Mouse (Mus musculus): Measurements from ENCODE around the gene Nufip2. TPM values are rescaled to one million over a fixed set of nuclear protein-coding genes. Genes with fewer than 3 reads are reported as not detected.
A peak's percentile ranks its signal among the peaks of the same experiment; 100 is the strongest.

The Nufip2 gene
- polyA plus RNA-seq, 1 experiment from 2014 or later, result 5.7 TPM

DNA sequence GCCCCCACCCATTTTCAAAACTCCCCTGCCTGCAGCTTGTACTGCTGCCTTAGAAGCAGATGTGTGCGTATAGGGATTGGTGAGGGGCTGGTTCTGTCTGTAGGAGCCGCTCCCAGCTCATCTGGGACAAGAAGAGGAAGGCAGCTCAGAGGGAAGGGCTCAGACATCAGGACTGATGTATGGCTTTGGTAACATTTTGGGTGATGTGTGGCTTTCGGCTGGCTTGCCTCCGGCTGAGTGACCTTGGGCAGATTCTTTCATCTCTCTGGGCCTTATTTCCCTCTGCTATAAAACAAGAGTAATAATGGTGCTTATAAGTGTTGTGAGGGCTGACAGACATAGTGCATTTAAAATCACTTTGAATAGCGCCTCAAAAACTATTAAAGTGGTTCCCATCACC is 103.6 kb downstream of the Nufip2 start:
- ATAC-seq (replicated peaks; ENCODE audit: low FRiP score), result no peak
- Histone ChIP-seq H3K27me3 (ENCODE audit: control insufficient read depth, insufficient read depth, low read length) (no peaks in the 10 kb centered on the region), H3K27ac (ENCODE audit: low read depth, low read length) (no peak overlapping the region), H3K9me3 (ENCODE audit: control insufficient read depth, low read length) (no peaks in the 10 kb centered on the region), H3K4me1 (replicated peaks; ENCODE audit: control insufficient read depth, insufficient read depth, low read length) (peaks cover 13% of the 10 kb centered on the region), H3K36me3 (ENCODE audit: control insufficient read depth, insufficient read depth, low read length) (no peaks in the 10 kb centered on the region), H3K9ac (ENCODE audit: low read length) (no peak overlapping the region), H3K4me2 (ENCODE audit: low read depth, low read length, severe bottlenecking) (no peak overlapping the region), H3K4me3 (ENCODE audit: low read depth, low read length) (no peak overlapping the region)
- DNase-seq (ENCODE audit: low spot score), result no peak
- 93% methylated on average over 5 of the region's 5 CpGs for WGBS

DNA sequence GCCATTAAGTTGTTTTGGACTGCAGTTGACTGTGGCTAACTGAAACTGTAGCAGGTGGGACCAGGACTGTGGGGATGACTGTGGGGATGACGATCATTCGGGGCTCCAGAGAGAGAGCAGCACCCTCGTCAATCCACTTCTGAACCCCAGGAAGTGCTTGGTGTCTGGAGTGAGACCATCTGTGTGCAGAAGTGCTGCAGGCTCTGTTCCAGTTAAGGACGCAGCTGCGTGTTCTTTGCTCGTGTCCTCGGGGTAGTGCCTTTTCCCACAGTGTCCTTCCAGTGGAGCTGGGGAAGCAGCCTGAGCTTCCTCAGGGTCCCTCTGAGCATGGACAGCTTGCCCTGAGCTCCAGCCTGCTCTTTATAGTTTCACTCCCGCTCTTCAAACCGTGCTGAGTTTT is 104.3 kb downstream of the Nufip2 start:
- Histone ChIP-seq H3K9ac (ENCODE audit: low read length) (no peak overlapping the region), H3K27ac (ENCODE audit: low read depth, low read length) (no peak overlapping the region), H3K4me3 (ENCODE audit: low read depth, low read length) (no peak overlapping the region), H3K4me1 (replicated peaks; ENCODE audit: control insufficient read depth, insufficient read depth, low read length) (peaks cover 12% of the 10 kb centered on the region), H3K27me3 (ENCODE audit: control insufficient read depth, insufficient read depth, low read length) (no peaks in the 10 kb centered on the region), H3K4me2 (ENCODE audit: low read depth, low read length, severe bottlenecking) (no peak overlapping the region), H3K9me3 (ENCODE audit: control insufficient read depth, low read length) (no peaks in the 10 kb centered on the region), H3K36me3 (ENCODE audit: control insufficient read depth, insufficient read depth, low read length) (no peaks in the 10 kb centered on the region)
- 76% methylated on average over 9 of the region's 9 CpGs for WGBS
- peak; percentile 39 for DNase-seq (ENCODE audit: low spot score)
- ATAC-seq (replicated peaks; ENCODE audit: low FRiP score), result no peak

- Histone ChIP-seq H3K36me3 (ENCODE audit: control insufficient read depth, insufficient read depth, low read length) (no peaks in the 10 kb centered on the region), H3K9me3 (ENCODE audit: control insufficient read depth, low read length) (no peaks in the 10 kb centered on the region), H3K4me3 (ENCODE audit: low read depth, low read length) (no peak overlapping the region), H3K27ac (ENCODE audit: low read depth, low read length) (peak overlapping the region; percentile 57; the same call in 1 of the 2 replicates), H3K9ac (ENCODE audit: low read length) (no peak overlapping the region; the same call in 1 of the 2 replicates), H3K4me1 (replicated peaks; ENCODE audit: control insufficient read depth, insufficient read depth, low read length) (peaks cover 7% of the 10 kb centered on the region), H3K4me2 (ENCODE audit: low read depth, low read length, severe bottlenecking) (no peak overlapping the region), H3K27me3 (ENCODE audit: control insufficient read depth, insufficient read depth, low read length) (no peaks in the 10 kb centered on the region)
- ATAC-seq (replicated peaks; ENCODE audit: low FRiP score) (0 out of 2 replicates have a peak, but pooled peaks have one; percentile 43), DNase-seq (ENCODE audit: low spot score) (peak; percentile 54)
- 29% methylated on average over 8 of the region's 8 CpGs for WGBS
Measured at GRCm38 (mm10) chr11:77791241-77791727, 105.3 kb downstream of the Nufip2 start.

Other genes with a start within 250 kb of the Nufip2 start
- 0.08 and 0.40 TPM in 2 replicates for gene Coro6, start 223.7 kb upstream of the Nufip2 start, polyA plus RNA-seq (2014; fragmentation: Nextera tagmentation; extraction: Ambion mirVana)
- 19.0 and 22.0 TPM in 2 replicates for gene Ankrd13b, start 196.5 kb upstream of the Nufip2 start, polyA plus RNA-seq (2014; fragmentation: Nextera tagmentation; extraction: Ambion mirVana)
- 19.2 and 21.2 TPM in 2 replicates for gene Git1, start 192.6 kb upstream of the Nufip2 start, polyA plus RNA-seq (2014; fragmentation: Nextera tagmentation; extraction: Ambion mirVana)
- gene Abhd15, start 171.0 kb upstream of the Nufip2 start, polyA plus RNA-seq (2014; fragmentation: Nextera tagmentation; extraction: Ambion mirVana), result 3.3 TPM in 2 replicates
- gene Trp53i13, start 170.2 kb upstream of the Nufip2 start, polyA plus RNA-seq (2014; fragmentation: Nextera tagmentation; extraction: Ambion mirVana), result 32.2 and 35.8 TPM in 2 replicates
- gene Gm10392, start 167.0 kb upstream of the Nufip2 start, polyA plus RNA-seq (2014; fragmentation: Nextera tagmentation; extraction: Ambion mirVana), result 0.19 TPM in 1 of 2 replicates, not detected in the other
- 24.0 and 24.6 TPM in 2 replicates for gene Taok1, start 78.3 kb upstream of the Nufip2 start, polyA plus RNA-seq (2014; fragmentation: Nextera tagmentation; extraction: Ambion mirVana)
- 0.61 and 1.6 TPM in 2 replicates for gene Cryba1, start 39.1 kb downstream of the Nufip2 start, polyA plus RNA-seq (2014; fragmentation: Nextera tagmentation; extraction: Ambion mirVana)
- 28.4 and 31.4 TPM in 2 replicates for gene Myo18a, start 77.1 kb downstream of the Nufip2 start, polyA plus RNA-seq (2014; fragmentation: Nextera tagmentation; extraction: Ambion mirVana)
- gene Gm10277, start 101.6 kb downstream of the Nufip2 start, polyA plus RNA-seq (2014; fragmentation: Nextera tagmentation; extraction: Ambion mirVana), result 1.4 and 1.6 TPM in 2 replicates
- 13.6 and 16.0 TPM in 2 replicates for gene Pipox, start 207.9 kb downstream of the Nufip2 start, polyA plus RNA-seq (2014; fragmentation: Nextera tagmentation; extraction: Ambion mirVana)
- gene Sez6, start 244.6 kb downstream of the Nufip2 start, polyA plus RNA-seq (2014; fragmentation: Nextera tagmentation; extraction: Ambion mirVana), result 14.3 and 16.7 TPM in 2 replicates